Mouse (Mus musculus): ENCODE measurements around the gene Gm30302. TPM values are rescaled to one million over a fixed set of nuclear protein-coding genes. Genes with fewer than 3 reads are reported as not detected.

Gene Gm30302
- total RNA-seq, 4 experiments from 2014 or later, result not detected

- no peak for DNase-seq (ENCODE audit: low spot score in 2 of 2)
Observed at GRCm38 (mm10) chr13:49741285-49742040, 57.3 kb downstream of the Gm30302 start.

GRCm38 (mm10) chr13:49738011-49738410 is 60.8 kb downstream of the Gm30302 start:
- DNase-seq (ENCODE audit: low spot score in 2 of 2), result no peak

DNA sequence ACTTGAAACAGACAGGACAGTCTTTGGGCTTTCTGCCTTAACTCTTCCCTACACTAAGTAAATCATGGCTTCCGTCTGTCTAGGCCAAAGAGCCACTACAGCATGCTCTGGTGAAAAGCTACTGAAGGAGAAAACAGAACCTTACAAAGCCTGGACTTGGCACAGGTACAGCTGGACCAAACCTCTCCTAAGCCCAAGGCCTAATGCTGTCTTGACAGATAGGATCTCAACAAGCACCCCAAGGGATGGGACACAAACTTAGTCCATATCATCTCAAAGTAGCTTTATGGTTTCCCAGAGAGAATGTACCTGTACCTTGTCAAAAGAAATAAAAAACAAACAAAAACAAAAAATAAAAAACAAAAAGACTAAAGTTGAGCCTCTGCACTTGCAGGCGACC is 62.4 kb downstream of the Gm30302 start:
- no peak for DNase-seq (ENCODE audit: low spot score in 2 of 2)

Other genes starting within 250 kb of the Gm30302 start
- 1 to 10 TPM in 2 of 4 experiments, under 1 TPM in 2; 0.94 to 1.1 (median 1.0) TPM for gene Omd, start 216.5 kb downstream of the Gm30302 start, total RNA-seq (2022)
- gene Ogn, start 191.0 kb downstream of the Gm30302 start, total RNA-seq (2022), result 1 to 10 TPM; 6.3 to 8.9 (median 8.3) TPM
- gene Cenpp, start 146.2 kb downstream of the Gm30302 start, total RNA-seq (2022), result 1 to 10 TPM; 1.6 to 2.2 (median 2.0) TPM
- gene Nol8, start 145.9 kb downstream of the Gm30302 start, total RNA-seq (2022), result 10 to 100 TPM; 22.9 to 32.5 (median 27.7) TPM
- 10 to 100 TPM; 61.8 to 90.7 (median 70.2) TPM for gene Iars, start 116.9 kb downstream of the Gm30302 start, total RNA-seq (2022)

All from layer of hippocampus, adult 8-10 months (tissue).